Mouse (Mus musculus) embryonic facial prominence, embryonic 10.5 days (tissue): ENCODE data around the gene Hist1h2ap. TPM values are rescaled to one million over a fixed set of nuclear protein-coding genes. Genes with fewer than 3 reads are reported as not detected.
"Not testable (repeated sequence)": the region's sequence is repeated elsewhere in the genome, so short reads cannot be mapped to it uniquely, and the experiment has no call there.

Source experiments
- DNase-seq: peaks from one replicate; pipeline ENCODE4 v3.0.0-alpha.2; 2017; ENCODE audit warnings: low spot score
- H3K27ac ChIP-seq: fragments of 300-500 bp; sonication (generic); replicated peaks from 2 replicates; pipeline ENCODE4 v1.5.1; 2016; ENCODE audit warnings: mild to moderate bottlenecking
- H3K27me3 ChIP-seq: fragments of 300-500 bp; sonication (generic); replicated peaks from 2 replicates; pipeline ENCODE4 v1.6.1; 2016; ENCODE audit warnings: low read depth, mild to moderate bottlenecking; ENCODE audit not compliant: poor library complexity, severe bottlenecking
- H3K36me3 ChIP-seq: fragments of 300-500 bp; sonication (generic); replicated peaks from 2 replicates; pipeline ENCODE4 v1.6.1; 2016; ENCODE audit warnings: mild to moderate bottlenecking, moderate library complexity
- H3K4me1 ChIP-seq: fragments of 300-500 bp; sonication (generic); 2 replicates; pipeline ENCODE4 v1.6.1; 2016
- H3K4me3 ChIP-seq: fragments of 300-500 bp; sonication (generic); 2 replicates; pipeline ENCODE4 v1.5.1; 2016; ENCODE audit warnings: mild to moderate bottlenecking, moderate library complexity
- H3K9me3 ChIP-seq: fragments of 300-500 bp; sonication (generic); 2 replicates; pipeline ENCODE4 v1.6.1; 2016; ENCODE audit warnings: mild to moderate bottlenecking
- WGBS: fragments of 180-500 bp; shearing (Covaris S2); methylation state at CpG from one replicate; pipeline ENCODE4 v1.1.7; 2016; 5-methylcytosine and 5-hydroxymethylcytosine counted together
- microRNA-seq: library from miRNA; unstranded; fragments of <30 nt; microRNA quantifications from one replicate; pipeline ENCODE4, GENCODE M21; 2017
- polyA plus RNA-seq: library from polyadenylated mRNA; unstranded; fragments of >200 nt; fragmentation: Nextera tagmentation; extraction: Ambion mirVana; gene quantifications from 2 replicates; pipeline ENCODE4 v1.2.1, GENCODE M21; 2016

Hist1h2ap gene
- polyA plus RNA-seq, 1 experiment from 2014 or later, result 6,093 TPM

- Histone ChIP-seq H3K27me3 (no peaks in the 10 kb centered on the region), H3K36me3 (no peaks in the 10 kb centered on the region), H3K27ac (peak overlapping the region; percentile 77), H3K4me3 (peak overlapping the region; percentile 43), H3K9me3 (no peaks in the 10 kb centered on the region), H3K4me1 (peaks cover 27% of the 10 kb centered on the region)
- WGBS, result 8% methylated on average over 18 of the region's 18 CpGs
- peak; percentile 40 for DNase-seq
These were observed 42.6 kb downstream of the Hist1h2ap start for GRCm38 (mm10) chr13:21790601-21791283.

- Histone ChIP-seq H3K27ac (peak overlapping the region; percentile 89), H3K9me3 (no peaks in the 10 kb centered on the region), H3K36me3 (no peaks in the 10 kb centered on the region), H3K4me1 (peaks cover 31% of the 10 kb centered on the region), H3K4me3 (no peak overlapping the region), H3K27me3 (no peaks in the 10 kb centered on the region)
- 55% methylated on average over 6 of the region's 6 CpGs for WGBS
- no peak for DNase-seq
These were observed 43.4 kb downstream of the Hist1h2ap start for GRCm38 (mm10) chr13:21789925-21790324.

- peaks cover 41% of the 10 kb centered on the region for H3K4me1 ChIP-seq
- peak overlapping the region; percentile 89 for H3K27ac ChIP-seq
- H3K36me3 ChIP-seq, result no peaks in the 10 kb centered on the region
- no peaks in the 10 kb centered on the region for H3K9me3 ChIP-seq
- WGBS, result 11% methylated on average over 18 of the region's 21 CpGs
- peak overlapping the region; percentile 49 for H3K4me3 ChIP-seq
- H3K27me3 ChIP-seq, result no peaks in the 10 kb centered on the region
- peak; percentile 15 for DNase-seq
These were observed 45.3 kb downstream of the Hist1h2ap start for GRCm38 (mm10) chr13:21787760-21788593.

- WGBS, result under 1% methylated on average over 47 of the region's 63 CpGs
- not testable (repeated sequence) for H3K9me3 ChIP-seq, H3K36me3 ChIP-seq, H3K27me3 ChIP-seq
- peak within 1 kb of the TSS; percentile 91 for H3K27ac ChIP-seq
- peak within 1 kb of the TSS; percentile 56 for H3K4me3 ChIP-seq
- DNase-seq, result peak; percentile 88
- peaks cover 42% of the 10 kb centered on the region for H3K4me1 ChIP-seq
These were observed 46.2 kb downstream of the Hist1h2ap start, which contains the start of the genes Hist1h2an and Hist1h2bp for GRCm38 (mm10) chr13:21786899-21787629. Gene Hist1h2an (minus strand): TSS chr13:21787218. Gene Hist1h2bp (plus strand): TSS chr13:21787461.

GRCm38 (mm10) chr13:21786189-21786898, 47.0 kb downstream of the Hist1h2ap start:
- WGBS, result 6% methylated on average over 8 of the region's 8 CpGs
- no peaks in the 10 kb centered on the region for H3K9me3 ChIP-seq
- no peaks in the 10 kb centered on the region for H3K36me3 ChIP-seq
- H3K4me3 ChIP-seq, result peak overlapping the region; percentile 56
- H3K27ac ChIP-seq, result peak overlapping the region; percentile 91
- no peaks in the 10 kb centered on the region for H3K27me3 ChIP-seq
- DNase-seq, result peak; percentile 52
- H3K4me1 ChIP-seq, result peaks cover 43% of the 10 kb centered on the region

- WGBS, result 28% methylated on average over 6 of the region's 6 CpGs
- H3K9me3 ChIP-seq, result no peaks in the 10 kb centered on the region
- H3K4me1 ChIP-seq, result peaks cover 45% of the 10 kb centered on the region
- H3K27ac ChIP-seq, result peak overlapping the region; percentile 97
- no peaks in the 10 kb centered on the region for H3K36me3 ChIP-seq
- peak overlapping the region; percentile 63 for H3K4me3 ChIP-seq
- no peaks in the 10 kb centered on the region for H3K27me3 ChIP-seq
- no peak for DNase-seq
These were observed 49.0 kb downstream of the Hist1h2ap start for GRCm38 (mm10) chr13:21784311-21784710.

GRCm38 (mm10) chr13:21783734-21784161, 49.6 kb downstream of the Hist1h2ap start:
- DNase-seq, result peak; percentile 62
- whole genome bisulfite sequencing, result 2% methylated on average over 9 of the region's 9 CpGs
- Histone ChIP-seq H3K4me1 (peaks cover 40% of the 10 kb centered on the region), H3K36me3 (no peaks in the 10 kb centered on the region), H3K9me3 (no peaks in the 10 kb centered on the region), H3K4me3 (peak overlapping the region; percentile 63), H3K27ac (peak overlapping the region; percentile 97), H3K27me3 (no peaks in the 10 kb centered on the region)

GRCm38 (mm10) chr13:21783255-21783617, 50.1 kb downstream of the Hist1h2ap start, which contains the start of gene Hist1h3i:
Gene Hist1h3i (minus strand): TSS chr13:21783370.
- Histone ChIP-seq H3K27me3 (no peaks in the 10 kb centered on the region), H3K4me1 (peaks cover 39% of the 10 kb centered on the region), H3K27ac (peak within 1 kb of the TSS; percentile 97), H3K9me3 (no peaks in the 10 kb centered on the region), H3K4me3 (peak within 1 kb of the TSS; percentile 63), H3K36me3 (no peaks in the 10 kb centered on the region)
- WGBS, result 0% methylated on average over 17 of the region's 20 CpGs
- peak; percentile 56 for DNase-seq

Small RNA genes within 50 kb of the gene (microRNA-seq; reads per million reads assigned to microRNA genes)
- gene Gm19658, result not detected
- not detected for gene Gm44346
- not detected for gene Gm44466

Other genes with a start within 250 kb of the Hist1h2ap start
- not detected in 2 replicates for gene Olfr1362, start 219.5 kb downstream of the Hist1h2ap start, polyA plus RNA-seq
- gene Olfr11, start 191.0 kb downstream of the Hist1h2ap start, polyA plus RNA-seq, result not detected in 2 replicates
- gene Olfr1361, start 170.1 kb downstream of the Hist1h2ap start, polyA plus RNA-seq, result not detected in 2 replicates
- not detected in 2 replicates for gene Olfr1360, start 156.1 kb downstream of the Hist1h2ap start, polyA plus RNA-seq
- not detected in 2 replicates for gene Olfr1359, start 135.4 kb downstream of the Hist1h2ap start, polyA plus RNA-seq
- gene Hist1h2bl, start 117.4 kb downstream of the Hist1h2ap start, polyA plus RNA-seq, result 1.6 and 3.1 TPM in 2 replicates
- gene Hist1h2ai, start 117.1 kb downstream of the Hist1h2ap start, polyA plus RNA-seq, result 30.5 and 32.2 TPM in 2 replicates
- gene Hist1h3h, start 115.8 kb downstream of the Hist1h2ap start, polyA plus RNA-seq, result 10.7 and 12.8 TPM in 2 replicates
- 5.7 and 6.0 TPM in 2 replicates for gene Hist1h2bm, start 111.5 kb downstream of the Hist1h2ap start, polyA plus RNA-seq
- gene Hist1h4j, start 98.4 kb downstream of the Hist1h2ap start, polyA plus RNA-seq, result 0.93 and 1.3 TPM in 2 replicates
- 3.9 and 7.1 TPM in 2 replicates for gene Hist1h4k, start 83.0 kb downstream of the Hist1h2ap start, polyA plus RNA-seq
- 18.6 and 21.7 TPM in 2 replicates for gene Hist1h2ak, start 79.7 kb downstream of the Hist1h2ap start, polyA plus RNA-seq
- 3.6 and 4.0 TPM in 2 replicates for gene Hist1h2bn, start 79.4 kb downstream of the Hist1h2ap start, polyA plus RNA-seq
- gene Hist1h1b, start 52.9 kb downstream of the Hist1h2ap start, polyA plus RNA-seq, result 34.8 and 36.2 TPM in 2 replicates
- gene Hist1h3i, start 50.1 kb downstream of the Hist1h2ap start, polyA plus RNA-seq, result 102 and 103 TPM in 2 replicates
- gene Hist1h2an, start 46.3 kb downstream of the Hist1h2ap start, polyA plus RNA-seq, result 10.9 and 18.0 TPM in 2 replicates
- gene Hist1h2bp, start 46.0 kb downstream of the Hist1h2ap start, polyA plus RNA-seq, result 3.1 and 3.2 TPM in 2 replicates
- 21.7 and 23.9 TPM in 2 replicates for gene Hist1h2bq, start 23.3 kb downstream of the Hist1h2ap start, polyA plus RNA-seq
- gene Hist1h2ao, start 23.0 kb downstream of the Hist1h2ap start, polyA plus RNA-seq, result not detected in 2 replicates
- gene Hist1h4m, start 21.8 kb downstream of the Hist1h2ap start, polyA plus RNA-seq, result not detected in 2 replicates
- gene Hist1h4n, start 1.3 kb downstream of the Hist1h2ap start, polyA plus RNA-seq, result 9.3 and 10.5 TPM in 2 replicates
- 21.7 and 24.2 TPM in 2 replicates for gene Hist1h2br, start 236 bp upstream of the Hist1h2ap start, polyA plus RNA-seq
- gene Zfp184, start 111.6 kb upstream of the Hist1h2ap start, polyA plus RNA-seq, result 23.1 and 24.9 TPM in 2 replicates
- gene Pom121l2, start 147.7 kb upstream of the Hist1h2ap start, polyA plus RNA-seq, result 0.06 TPM in 1 of 2 replicates, not detected in the other
- 0.13 and 0.54 TPM in 2 replicates for gene Prss16, start 176.2 kb upstream of the Hist1h2ap start, polyA plus RNA-seq
- gene Hist1h2ah, start 202.1 kb upstream of the Hist1h2ap start, polyA plus RNA-seq, result 8.0 and 8.8 TPM in 2 replicates
- gene Hist1h2bk, start 202.4 kb upstream of the Hist1h2ap start, polyA plus RNA-seq, result 8.5 and 10.0 TPM in 2 replicates
- gene Hist1h4i, start 207.9 kb upstream of the Hist1h2ap start, polyA plus RNA-seq, result 37.1 and 38.7 TPM in 2 replicates
- gene Hist1h2ag, start 209.4 kb upstream of the Hist1h2ap start, polyA plus RNA-seq, result 75.8 and 77.8 TPM in 2 replicates
- 12.4 and 15.1 TPM in 2 replicates for gene Hist1h2bj, start 209.7 kb upstream of the Hist1h2ap start, polyA plus RNA-seq